Mouse (Mus musculus) midbrain, embryonic 11.5 days (tissue): Measurements from ENCODE around the gene Gm11077. TPM values are rescaled to one million over a fixed set of nuclear protein-coding genes. Genes with fewer than 3 reads are reported as not detected.
A peak's percentile ranks its signal among the peaks of the same experiment; 100 is the strongest.

ENCODE experiments used
- ATAC-seq: fragments of 200-750 bp; cut with Nextera tagmentation; 2 replicates; pipeline ENCODE4 v1.8.0; 2017; ENCODE audit warnings: moderate TSS enrichment, moderate library complexity; ENCODE audit not compliant: low FRiP score
- DNase-seq: peaks from one replicate; pipeline ENCODE4 v3.0.0; 2015; ENCODE audit warnings: low spot score; ENCODE audit errors: missing footprints
- H3K27ac ChIP-seq: fragments of 300-500 bp; sonication (generic); 2 replicates; pipeline ENCODE4 v1.5.1; 2014; ENCODE audit warnings: low read depth, low read length
- H3K27me3 ChIP-seq: fragments of 300-500 bp; sonication (generic); 2 replicates; pipeline ENCODE4 v1.6.1; 2014; ENCODE audit warnings: mild to moderate bottlenecking, low read length, moderate library complexity, mixed read lengths; ENCODE audit not compliant: control insufficient read depth, insufficient read depth
- H3K36me3 ChIP-seq: fragments of 300-500 bp; sonication (generic); 2 replicates; pipeline ENCODE4 v1.6.1; 2014; ENCODE audit warnings: mild to moderate bottlenecking, low read length, moderate library complexity, mixed read lengths; ENCODE audit not compliant: control insufficient read depth, insufficient read depth
- H3K4me1 ChIP-seq: fragments of 300-500 bp; sonication (generic); 2 replicates; pipeline ENCODE4 v1.6.1; 2014; ENCODE audit warnings: low read length; ENCODE audit not compliant: control insufficient read depth, insufficient read depth
- H3K4me2 ChIP-seq: fragments of 300-500 bp; sonication (generic); 2 replicates; pipeline ENCODE4 v1.6.1; 2014; ENCODE audit warnings: mild to moderate bottlenecking, moderate library complexity
- H3K4me3 ChIP-seq: fragments of 300-500 bp; sonication (generic); 2 replicates; pipeline ENCODE4 v1.5.1; 2014; ENCODE audit warnings: low read depth, low read length
- H3K9ac ChIP-seq: fragments of 300-500 bp; sonication (generic); 2 replicates; pipeline ENCODE4 v1.6.1; 2014; ENCODE audit warnings: low read length
- H3K9me3 ChIP-seq: fragments of 300-500 bp; sonication (generic); 2 replicates; pipeline ENCODE4 v1.6.1; 2016; ENCODE audit warnings: low read length; ENCODE audit not compliant: control insufficient read depth
- WGBS: fragments of 180-500 bp; shearing (Covaris S2); extraction: QIAGEN DNeasy Blood & Tissue Kit; methylation state at CpG from one replicate; pipeline ENCODE4 v1.1.7; 2014; 5-methylcytosine and 5-hydroxymethylcytosine counted together
- polyA plus RNA-seq: library from polyadenylated mRNA; unstranded; fragments of >200 nt; fragmentation: Nextera tagmentation; extraction: Ambion mirVana; gene quantifications from 2 replicates; pipeline ENCODE4 v1.2.1, GENCODE M21; 2014

The Gm11077 gene
- polyA plus RNA-seq, 1 experiment from 2014 or later: not detected

GRCm38 (mm10) chr6:140768859-140769640 is 40.0 kb downstream of the Gm11077 start:
- Histone ChIP-seq H3K36me3 (no peaks in the 10 kb centered on the region), H3K27ac (no peak overlapping the region), H3K4me1 (peaks cover 7% of the 10 kb centered on the region; the same call in 1 of the 2 replicates), H3K9ac (no peak overlapping the region), H3K9me3 (no peaks in the 10 kb centered on the region), H3K27me3 (no peaks in the 10 kb centered on the region), H3K4me3 (no peak overlapping the region), H3K4me2 (no peak overlapping the region)
- 49% methylated on average over 21 of the region's 21 CpGs for WGBS
- peak; percentile 85 for DNase-seq
- ATAC-seq: peak; percentile 88

GRCm38 (mm10) chr6:140776274-140776673 is 47.2 kb downstream of the Gm11077 start:
- H3K4me3 ChIP-seq: no peak overlapping the region
- WGBS: 90% methylated on average over 8 of the region's 8 CpGs
- no peak overlapping the region for H3K9ac ChIP-seq
- H3K27ac ChIP-seq: no peak overlapping the region
- ATAC-seq: no peak
- no peak overlapping the region for H3K4me2 ChIP-seq
- no peaks in the 10 kb centered on the region for H3K27me3 ChIP-seq
- no peaks in the 10 kb centered on the region for H3K36me3 ChIP-seq
- no peaks in the 10 kb centered on the region for H3K4me1 ChIP-seq
- no peak for DNase-seq
- H3K9me3 ChIP-seq: no peaks in the 10 kb centered on the region

- Histone ChIP-seq H3K4me1 (no peaks in the 10 kb centered on the region), H3K36me3 (no peaks in the 10 kb centered on the region), H3K27me3 (no peaks in the 10 kb centered on the region), H3K27ac (no peak overlapping the region), H3K9ac (no peak overlapping the region), H3K4me3 (no peak overlapping the region), H3K9me3 (no peaks in the 10 kb centered on the region), H3K4me2 (no peak overlapping the region)
- DNase-seq: no peak
- peak; percentile 52; the same call in 1 of the 2 replicates for ATAC-seq
- 94% methylated on average over 6 of the region's 6 CpGs for WGBS
Observed at GRCm38 (mm10) chr6:140782524-140782923, 53.4 kb downstream of the Gm11077 start.

DNA sequence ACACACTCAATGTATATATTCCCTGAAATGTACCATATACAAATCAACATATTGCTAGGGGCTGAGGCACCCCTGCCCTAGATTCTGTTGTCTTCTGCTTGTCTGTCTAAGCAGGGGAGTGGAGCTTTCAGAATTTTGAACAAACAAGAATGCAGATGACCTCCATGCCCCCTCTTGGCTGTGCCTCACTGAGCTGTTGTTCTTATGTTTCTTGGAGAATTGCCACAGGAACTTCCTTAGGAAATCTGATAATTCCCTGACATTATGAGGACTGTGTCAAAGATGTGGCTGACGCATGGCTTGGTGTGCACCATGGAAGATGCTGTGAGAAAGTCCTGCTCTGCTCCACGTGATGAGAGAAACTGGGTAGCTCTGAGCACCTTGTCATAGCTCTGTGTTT is 57.0 kb downstream of the Gm11077 start:
- Histone ChIP-seq H3K27me3 (no peaks in the 10 kb centered on the region), H3K9me3 (no peaks in the 10 kb centered on the region), H3K27ac (no peak overlapping the region), H3K36me3 (no peaks in the 10 kb centered on the region), H3K4me2 (no peak overlapping the region), H3K9ac (no peak overlapping the region), H3K4me3 (no peak overlapping the region), H3K4me1 (no peaks in the 10 kb centered on the region)
- DNase-seq (no peak), ATAC-seq (no peak)
- WGBS: 83% methylated on average over 2 of the region's 2 CpGs

DNA sequence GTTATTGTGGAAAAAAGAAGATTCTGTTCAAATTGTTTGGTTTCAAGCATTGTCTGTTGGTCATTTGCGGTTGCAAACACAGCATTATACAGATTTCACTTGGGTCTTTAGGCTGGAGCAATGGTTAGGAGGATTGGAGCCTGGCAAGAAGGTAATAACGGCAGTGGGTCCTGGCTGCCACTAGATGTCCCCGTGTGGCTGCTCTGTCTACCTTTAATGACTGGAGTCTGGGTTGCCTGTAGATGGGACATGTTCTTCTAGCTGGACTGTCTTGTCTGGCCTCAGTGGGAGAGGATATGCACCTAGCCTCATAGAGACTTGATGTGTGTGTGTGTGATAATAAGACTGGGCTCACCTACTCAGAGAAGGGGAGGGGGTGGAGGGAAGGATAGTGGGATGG is 60.8 kb downstream of the Gm11077 start:
- no peak overlapping the region for H3K4me3 ChIP-seq
- no peaks in the 10 kb centered on the region for H3K4me1 ChIP-seq
- WGBS: 50% methylated on average over 3 of the region's 3 CpGs
- no peak overlapping the region for H3K9ac ChIP-seq
- 0 out of 2 replicates have a peak, but pooled peaks have one; percentile 55 for ATAC-seq
- no peak for DNase-seq
- no peaks in the 10 kb centered on the region for H3K27me3 ChIP-seq
- H3K9me3 ChIP-seq: no peaks in the 10 kb centered on the region
- no peak overlapping the region for H3K27ac ChIP-seq
- H3K36me3 ChIP-seq: no peaks in the 10 kb centered on the region
- no peak overlapping the region for H3K4me2 ChIP-seq

GRCm38 (mm10) chr6:140793676-140794262 is 64.7 kb downstream of the Gm11077 start:
- Histone ChIP-seq H3K9me3 (no peaks in the 10 kb centered on the region), H3K36me3 (no peaks in the 10 kb centered on the region), H3K9ac (no peak overlapping the region), H3K4me1 (no peaks in the 10 kb centered on the region), H3K4me3 (no peak overlapping the region), H3K4me2 (no peak overlapping the region), H3K27me3 (no peaks in the 10 kb centered on the region), H3K27ac (no peak overlapping the region)
- ATAC-seq (no peak), DNase-seq (no peak)
- 93% methylated on average over 6 of the region's 6 CpGs for WGBS

- no peak for ATAC-seq
Observed at GRCm38 (mm10) chr6:140798841-140799240, 69.8 kb downstream of the Gm11077 start.

GRCm38 (mm10) chr6:140799435-140800040 is 70.5 kb downstream of the Gm11077 start:
- Histone ChIP-seq H3K4me1 (no peaks in the 10 kb centered on the region), H3K9ac (no peak overlapping the region), H3K27me3 (no peaks in the 10 kb centered on the region), H3K4me2 (no peak overlapping the region), H3K36me3 (no peaks in the 10 kb centered on the region), H3K27ac (no peak overlapping the region), H3K4me3 (no peak overlapping the region), H3K9me3 (no peaks in the 10 kb centered on the region)
- ATAC-seq (no peak), DNase-seq (no peak)
- 94% methylated on average over 16 of the region's 16 CpGs for whole genome bisulfite sequencing

More at GRCm38 (mm10) chr6:140798841-140799240, 69.8 kb downstream of the Gm11077 start:
- Histone ChIP-seq H3K9ac (no peak overlapping the region), H3K27ac (no peak overlapping the region), H3K9me3 (no peaks in the 10 kb centered on the region), H3K27me3 (no peaks in the 10 kb centered on the region), H3K4me1 (no peaks in the 10 kb centered on the region), H3K4me2 (no peak overlapping the region), H3K36me3 (no peaks in the 10 kb centered on the region), H3K4me3 (no peak overlapping the region)
- 72% methylated on average over 3 of the region's 3 CpGs for WGBS
- no peak for DNase-seq

DNA sequence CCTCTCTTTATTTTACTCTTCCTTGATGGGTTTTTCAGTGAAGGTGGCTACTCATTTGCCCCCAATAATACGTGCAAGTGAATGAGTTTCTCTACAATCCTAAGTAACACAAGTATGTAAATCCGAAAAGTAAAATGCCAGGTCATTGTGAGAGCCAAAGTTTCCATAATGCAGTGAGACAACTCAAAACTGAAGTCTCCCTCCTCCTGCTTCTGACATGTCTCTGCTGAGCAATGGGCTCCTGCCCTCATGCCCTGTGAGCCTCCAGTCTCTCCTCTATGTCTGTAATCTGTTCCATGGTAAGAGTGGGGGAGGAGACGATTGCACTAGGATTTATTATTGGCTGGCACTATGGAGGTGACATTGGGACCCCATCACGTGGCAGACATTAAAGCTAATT is 71.5 kb downstream of the Gm11077 start:
- DNase-seq (no peak), ATAC-seq (no peak)
- no peaks in the 10 kb centered on the region for H3K27me3 ChIP-seq
- H3K4me2 ChIP-seq: no peak overlapping the region
- H3K4me1 ChIP-seq: no peaks in the 10 kb centered on the region
- no peaks in the 10 kb centered on the region for H3K36me3 ChIP-seq
- WGBS: 88% methylated on average over 4 of the region's 4 CpGs
- H3K4me3 ChIP-seq: no peak overlapping the region
- H3K27ac ChIP-seq: no peak overlapping the region
- H3K9ac ChIP-seq: no peak overlapping the region
- no peaks in the 10 kb centered on the region for H3K9me3 ChIP-seq
